In genomic region chr11:84889492-84889891, GRCm38 (mm10) we compare ENCODE assay signal across 25 mouse cellular contexts.
"Had no signal": no experiment of that assay in that cellular context is flagged by ENCODE, and none has a peak within 500 bp of the region (broad histone marks: within the 10 kb centered on the region; RNA-seq: fewer than 3 reads in every experiment).

No protein-coding gene starts in this region.

- H3K4me2 ChIP-seq: heart, embryonic 12.5 days; hindbrain, embryonic 12.5 days; hindbrain, embryonic 14.5 days; intestine, embryonic 15.5 days; limb, embryonic 12.5 days; liver, embryonic 13.5 days had no signal

- DNase-seq: gastrocnemius, adult 2 months; gastrocnemius, postnatal 10 days; gastrocnemius, postnatal 25 days; heart, adult 2 months; heart, postnatal 10 days; heart, postnatal 4 days; kidney, adult 18-20 months; kidney, adult 8-10 months; kidney, postnatal 10 days; kidney, postnatal 25 days; kidney, postnatal 4 days; liver, embryonic 13.5 days had no signal

- H3K9me3 ChIP-seq: heart, embryonic 10.5 days; heart, embryonic 12.5 days; hindbrain, embryonic 10.5 days; hindbrain, embryonic 12.5 days; intestine, embryonic 15.5 days; limb, embryonic 10.5 days; limb, embryonic 12.5 days; liver, embryonic 13.5 days had no signal

- H3K4me1 ChIP-seq: heart, embryonic 10.5 days; heart, embryonic 12.5 days; hindbrain, embryonic 10.5 days; hindbrain, embryonic 12.5 days; limb, embryonic 10.5 days; limb, embryonic 12.5 days; liver, embryonic 13.5 days had no signal

- ATAC-seq: hindbrain, embryonic 16.5 days; inflammation-experienced regulatory T-cells, adult 6 months; intestine, embryonic 15.5 days; intestine, postnatal 0 days had no signal

- H3K4me3 ChIP-seq: gastrocnemius, adult 2 months; heart, adult 2 months; heart, embryonic 10.5 days; heart, embryonic 12.5 days; hindbrain, embryonic 10.5 days; hindbrain, embryonic 12.5 days; intestine, embryonic 15.5 days; layer of hippocampus, adult 2 months; left cerebral cortex, adult 2 months; limb, embryonic 10.5 days; limb, embryonic 12.5 days; liver, embryonic 13.5 days had no signal

- H3K27me3 ChIP-seq: heart, embryonic 12.5 days; hindbrain, embryonic 12.5 days; intestine, embryonic 15.5 days; limb, embryonic 12.5 days; liver, embryonic 13.5 days had no signal

- H3K9ac ChIP-seq: heart, embryonic 12.5 days; hindbrain, embryonic 12.5 days; hindbrain, embryonic 14.5 days; intestine, embryonic 15.5 days; limb, embryonic 12.5 days; liver, embryonic 13.5 days had no signal

- H3K27ac ChIP-seq: gastrocnemius, adult 2 months; heart, adult 2 months; heart, embryonic 10.5 days; hindbrain, embryonic 10.5 days; hindbrain, embryonic 12.5 days; hindbrain, embryonic 14.5 days; intestine, embryonic 15.5 days; layer of hippocampus, adult 2 months; left cerebral cortex, adult 2 months; limb, embryonic 10.5 days; limb, embryonic 12.5 days; liver, embryonic 13.5 days had no signal
